Mouse (Mus musculus): ENCODE measurements around the gene Clca3a2. TPM values are rescaled to one million over a fixed set of nuclear protein-coding genes. Genes with fewer than 3 reads are reported as not detected.
"Not testable (repeated sequence)": the region's sequence is repeated elsewhere in the genome, so short reads cannot be mapped to it uniquely, and the experiment has no call there.

Clca3a2 gene
- polyA plus RNA-seq, 1 experiment from 2014 or later: 0.38 TPM

- Histone ChIP-seq H3K27me3 (no peaks in the 10 kb centered on the region), H3K4me1 (no peaks in the 10 kb centered on the region), H3K4me2 (no peak overlapping the region), H3K9me3 (replicated peaks) (no peaks in the 10 kb centered on the region), H3K27ac (no peak overlapping the region), H3K9ac (no peak overlapping the region), H3K36me3 (no peaks in the 10 kb centered on the region), H3K4me3 (replicated peaks) (no peak overlapping the region)
- ATAC-seq (replicated peaks; ENCODE audit: low FRiP score): no peak
- 87% methylated on average over 11 of the region's 11 CpGs for WGBS
Measured at GRCm38 (mm10) chr3:144785181-144786148, 33.8 kb downstream of the Clca3a2 start.

GRCm38 (mm10) chr3:144765161-144765560 is 54.1 kb downstream of the Clca3a2 start:
- H3K4me3 ChIP-seq (replicated peaks): no peak overlapping the region
- no peaks in the 10 kb centered on the region for H3K36me3 ChIP-seq
- no peak for ATAC-seq (replicated peaks; ENCODE audit: low FRiP score)
- H3K27me3 ChIP-seq: no peaks in the 10 kb centered on the region
- 86% methylated on average over 4 of the region's 4 CpGs for WGBS
- no peak overlapping the region for H3K27ac ChIP-seq
- no peaks in the 10 kb centered on the region for H3K9me3 ChIP-seq (replicated peaks)
- H3K4me2 ChIP-seq: no peak overlapping the region
- H3K9ac ChIP-seq: no peak overlapping the region
- H3K4me1 ChIP-seq: peaks cover 11% of the 10 kb centered on the region

GRCm38 (mm10) chr3:144761454-144761853 is 57.8 kb downstream of the Clca3a2 start:
- H3K4me1 ChIP-seq: peaks cover 11% of the 10 kb centered on the region
- 15% methylated on average over 6 of the region's 6 CpGs for WGBS
- H3K36me3 ChIP-seq: no peaks in the 10 kb centered on the region
- H3K4me2 ChIP-seq: peak overlapping the region; percentile 36
- no peaks in the 10 kb centered on the region for H3K9me3 ChIP-seq (replicated peaks)
- no peak overlapping the region for H3K9ac ChIP-seq
- ATAC-seq (replicated peaks; ENCODE audit: low FRiP score): 0 out of 2 replicates have a peak, but pooled peaks have one; percentile 46
- no peak overlapping the region for H3K4me3 ChIP-seq (replicated peaks)
- peak overlapping the region; percentile 72 for H3K27ac ChIP-seq
- no peaks in the 10 kb centered on the region for H3K27me3 ChIP-seq

- no peaks in the 10 kb centered on the region for H3K27me3 ChIP-seq
- H3K4me1 ChIP-seq: peaks cover 11% of the 10 kb centered on the region
- H3K9me3 ChIP-seq (replicated peaks): no peaks in the 10 kb centered on the region
- no peaks in the 10 kb centered on the region for H3K36me3 ChIP-seq
- ATAC-seq (replicated peaks; ENCODE audit: low FRiP score): peak; percentile 88
- H3K4me2 ChIP-seq: peak within 1 kb of the TSS; percentile 36
- peak within 1 kb of the TSS; percentile 72 for H3K27ac ChIP-seq
- H3K4me3 ChIP-seq (replicated peaks): peak within 1 kb of the TSS; percentile 18
- WGBS: 39% methylated on average over 11 of the region's 11 CpGs
- H3K9ac ChIP-seq: no peak within 1 kb of the TSS
Measured at GRCm38 (mm10) chr3:144760592-144761309, 58.5 kb downstream of the Clca3a2 start, which contains the start of gene Clca3a1. TSS of gene Clca3a1 (minus strand) at chr3:144760977.

GRCm38 (mm10) chr3:144759719-144760118 is 59.6 kb downstream of the Clca3a2 start:
- H3K4me2 ChIP-seq: peak overlapping the region; percentile 32; the same call in 1 of the 2 replicates
- peaks cover 11% of the 10 kb centered on the region for H3K4me1 ChIP-seq
- no peak overlapping the region for H3K27ac ChIP-seq
- no peaks in the 10 kb centered on the region for H3K36me3 ChIP-seq
- no peaks in the 10 kb centered on the region for H3K27me3 ChIP-seq
- no peak for ATAC-seq (replicated peaks; ENCODE audit: low FRiP score)
- 79% methylated on average over 3 of the region's 3 CpGs for WGBS
- H3K9me3 ChIP-seq (replicated peaks): no peaks in the 10 kb centered on the region
- no peak overlapping the region for H3K9ac ChIP-seq
- H3K4me3 ChIP-seq (replicated peaks): peak overlapping the region; percentile 18; the same call in 1 of the 2 replicates

- H3K9me3 ChIP-seq (replicated peaks); H3K27ac ChIP-seq; H3K4me2 ChIP-seq; H3K4me3 ChIP-seq (replicated peaks); H3K4me1 ChIP-seq; H3K27me3 ChIP-seq; H3K9ac ChIP-seq; H3K36me3 ChIP-seq; ATAC-seq (replicated peaks; ENCODE audit: low FRiP score): not testable (repeated sequence)
- 71% methylated on average over 8 of the region's 8 CpGs for WGBS
Measured at GRCm38 (mm10) chr3:144756103-144756502, 63.2 kb downstream of the Clca3a2 start.

- H3K4me3 ChIP-seq (replicated peaks): no peak overlapping the region
- no peak overlapping the region for H3K27ac ChIP-seq
- H3K4me2 ChIP-seq: no peak overlapping the region
- no peak for ATAC-seq (replicated peaks; ENCODE audit: low FRiP score)
- no peak overlapping the region for H3K9ac ChIP-seq
- H3K9me3 ChIP-seq (replicated peaks): no peaks in the 10 kb centered on the region
- no peaks in the 10 kb centered on the region for H3K36me3 ChIP-seq
- WGBS: 7% methylated on average over 2 of the region's 2 CpGs
- H3K27me3 ChIP-seq: no peaks in the 10 kb centered on the region
- no peaks in the 10 kb centered on the region for H3K4me1 ChIP-seq
Measured at GRCm38 (mm10) chr3:144753120-144753519, 66.2 kb downstream of the Clca3a2 start.

- not testable (repeated sequence) for H3K36me3 ChIP-seq; ATAC-seq (replicated peaks; ENCODE audit: low FRiP score); H3K4me2 ChIP-seq; H3K9me3 ChIP-seq (replicated peaks); H3K9ac ChIP-seq; H3K4me1 ChIP-seq; H3K4me3 ChIP-seq (replicated peaks); H3K27ac ChIP-seq; H3K27me3 ChIP-seq
- WGBS: 61% methylated on average over 19 of the region's 21 CpGs
Measured at GRCm38 (mm10) chr3:144749062-144749963, 70.0 kb downstream of the Clca3a2 start.

- H3K9me3 ChIP-seq (replicated peaks); ATAC-seq (replicated peaks; ENCODE audit: low FRiP score); H3K9ac ChIP-seq; H3K36me3 ChIP-seq; H3K27me3 ChIP-seq; H3K27ac ChIP-seq; H3K4me1 ChIP-seq; H3K4me2 ChIP-seq; H3K4me3 ChIP-seq (replicated peaks): not testable (repeated sequence)
- WGBS: 60% methylated on average over 3 of the region's 3 CpGs
Measured at GRCm38 (mm10) chr3:144747706-144748105, 71.6 kb downstream of the Clca3a2 start.

Data from kidney, embryonic 15.5 days (tissue).